Mouse (Mus musculus): ENCODE data around the gene Fgf16. TPM values are rescaled to one million over a fixed set of nuclear protein-coding genes. Genes with fewer than 3 reads are reported as not detected.
A peak's percentile ranks its signal among the peaks of the same experiment; 100 is the strongest.

Gene Fgf16
- total RNA-seq, 1 experiment = not detected

- in situ Hi-C loops (cut with MboI; ENCODE audit: low sequenced_read_pairs in 2 of 2, unreplicated experiment in 2 of 2) = no loop called here
- Histone ChIP-seq H3K4me1 (ENCODE audit: control insufficient read depth in 2 of 2, insufficient read depth in 2 of 2, low read length in 2 of 2, poor library complexity in 1 of 2) (no peaks in the 10 kb centered on the region), H3K9me3 (ENCODE audit: control insufficient read depth, insufficient read depth, low read depth, low read length) (no peaks in the 10 kb centered on the region), H3K9ac (ENCODE audit: insufficient read depth, low read depth, low read length, poor library complexity, severe bottlenecking) (no peak overlapping the region), H3K27ac (ENCODE audit: insufficient read depth, low read depth, low read length, poor library complexity, severe bottlenecking) (no peak overlapping the region), H3K4me3 (ENCODE audit: insufficient read depth in 1 of 2, low read depth in 1 of 2, low read length in 2 of 2, poor library complexity in 1 of 2, severe bottlenecking in 1 of 2) (no peak overlapping the region), H3K36me3 (ENCODE audit: control insufficient read depth, insufficient read depth, low read length, poor library complexity, severe bottlenecking) (no peaks in the 10 kb centered on the region)
- TF ChIP-seq ZNF384 (IDR thresholded peaks at IDR 0.05; ENCODE audit: low read depth, low read length) (no peak), HCFC1 (IDR thresholded peaks at IDR 0.05; ENCODE audit: borderline replicate concordance, insufficient read depth, low read length) (no peak), MAFK (IDR thresholded peaks at IDR 0.05; ENCODE audit: insufficient read depth, low read depth, low read length) (no peak)
- no peak for DNase-seq (ENCODE audit: low read depth, low spot score)
Observed at GRCm38 (mm10) chrX:105718943-105719342, 45.1 kb upstream of the Fgf16 start.

- TF ChIP-seq HCFC1 (IDR thresholded peaks at IDR 0.05; ENCODE audit: borderline replicate concordance, insufficient read depth, low read length) (no peak), CHD2 (IDR thresholded peaks at IDR 0.05; ENCODE audit: low read depth, low read length) (no peak), MAFK (IDR thresholded peaks at IDR 0.05; ENCODE audit: insufficient read depth, low read depth, low read length) (no peak), ZC3H11A (IDR thresholded peaks at IDR 0.05; ENCODE audit: borderline replicate concordance, low read depth, low read length) (no peak), ZNF384 (IDR thresholded peaks at IDR 0.05; ENCODE audit: low read depth, low read length) (no peak)
- no peak for DNase-seq (ENCODE audit: low read depth, low spot score)
- in situ Hi-C loops (cut with MboI; ENCODE audit: low sequenced_read_pairs in 2 of 2, unreplicated experiment in 2 of 2) = no loop called here
Observed at GRCm38 (mm10) chrX:105724174-105724573, 39.9 kb upstream of the Fgf16 start.

GRCm38 (mm10) chrX:105762847-105763527 is 1.1 kb upstream of the Fgf16 start:
- H3K9me3 ChIP-seq (ENCODE audit: control insufficient read depth, insufficient read depth, low read depth, low read length) = no peaks in the 10 kb centered on the region
- peak overlapping the region; percentile 58 to 66 for H3K4me3 ChIP-seq (ENCODE audit: insufficient read depth in 1 of 2, low read depth in 1 of 2, low read length in 2 of 2, poor library complexity in 1 of 2, severe bottlenecking in 1 of 2)
- H3K27ac ChIP-seq (ENCODE audit: insufficient read depth, low read depth, low read length, poor library complexity, severe bottlenecking) = no peak overlapping the region
- no peaks in the 10 kb centered on the region for H3K36me3 ChIP-seq (ENCODE audit: control insufficient read depth, insufficient read depth, low read length, poor library complexity, severe bottlenecking)
- DNase-seq (ENCODE audit: low read depth, low spot score) = no peak
- in situ Hi-C loops (cut with MboI; ENCODE audit: low sequenced_read_pairs in 2 of 2, unreplicated experiment in 2 of 2) = no loop called here
- no peak for TF ChIP-seq CHD2 (IDR thresholded peaks at IDR 0.05; ENCODE audit: low read depth, low read length)
- no peak for TF ChIP-seq MAFK (IDR thresholded peaks at IDR 0.05; ENCODE audit: insufficient read depth, low read depth, low read length)
- TF ChIP-seq HCFC1 (IDR thresholded peaks at IDR 0.05; ENCODE audit: borderline replicate concordance, insufficient read depth, low read length) = no peak
- no peak for TF ChIP-seq ZC3H11A (IDR thresholded peaks at IDR 0.05; ENCODE audit: borderline replicate concordance, low read depth, low read length)
- TF ChIP-seq ZNF384 (IDR thresholded peaks at IDR 0.05; ENCODE audit: low read depth, low read length) = no peak
- no peaks in the 10 kb centered on the region for H3K4me1 ChIP-seq (ENCODE audit: control insufficient read depth in 2 of 2, insufficient read depth in 2 of 2, low read length in 2 of 2, poor library complexity in 1 of 2)
- no peak overlapping the region; the same call in 1 of the 2 replicates for H3K9ac ChIP-seq (ENCODE audit: insufficient read depth, low read depth, low read length, poor library complexity, severe bottlenecking)

More at GRCm38 (mm10) chrX:105724174-105724573, 39.9 kb upstream of the Fgf16 start:
- H3K27ac ChIP-seq (ENCODE audit: insufficient read depth, low read depth, low read length, poor library complexity, severe bottlenecking) = no peak overlapping the region
- H3K9ac ChIP-seq (ENCODE audit: insufficient read depth, low read depth, low read length, poor library complexity, severe bottlenecking) = no peak overlapping the region
- H3K36me3 ChIP-seq (ENCODE audit: control insufficient read depth, insufficient read depth, low read length, poor library complexity, severe bottlenecking) = no peaks in the 10 kb centered on the region
- H3K4me1 ChIP-seq (ENCODE audit: control insufficient read depth in 2 of 2, insufficient read depth in 2 of 2, low read length in 2 of 2, poor library complexity in 1 of 2) = no peaks in the 10 kb centered on the region
- H3K4me3 ChIP-seq (ENCODE audit: insufficient read depth in 1 of 2, low read depth in 1 of 2, low read length in 2 of 2, poor library complexity in 1 of 2, severe bottlenecking in 1 of 2) = no peak overlapping the region
- no peaks in the 10 kb centered on the region for H3K9me3 ChIP-seq (ENCODE audit: control insufficient read depth, insufficient read depth, low read depth, low read length)

GRCm38 (mm10) chrX:105763612-105764011 is 467 bp upstream of the Fgf16 start:
- H3K4me3 ChIP-seq (ENCODE audit: insufficient read depth in 1 of 2, low read depth in 1 of 2, low read length in 2 of 2, poor library complexity in 1 of 2, severe bottlenecking in 1 of 2) = peak overlapping the region; percentile 58 to 66
- H3K9ac ChIP-seq (ENCODE audit: insufficient read depth, low read depth, low read length, poor library complexity, severe bottlenecking) = no peak overlapping the region
- in situ Hi-C loops (cut with MboI; ENCODE audit: low sequenced_read_pairs in 2 of 2, unreplicated experiment in 2 of 2) = no loop called here
- H3K9me3 ChIP-seq (ENCODE audit: control insufficient read depth, insufficient read depth, low read depth, low read length) = no peaks in the 10 kb centered on the region
- no peak for DNase-seq (ENCODE audit: low read depth, low spot score)
- H3K36me3 ChIP-seq (ENCODE audit: control insufficient read depth, insufficient read depth, low read length, poor library complexity, severe bottlenecking) = no peaks in the 10 kb centered on the region
- H3K4me1 ChIP-seq (ENCODE audit: control insufficient read depth in 2 of 2, insufficient read depth in 2 of 2, low read length in 2 of 2, poor library complexity in 1 of 2) = no peaks in the 10 kb centered on the region
- H3K27ac ChIP-seq (ENCODE audit: insufficient read depth, low read depth, low read length, poor library complexity, severe bottlenecking) = no peak overlapping the region
- TF ChIP-seq HCFC1 (IDR thresholded peaks at IDR 0.05; ENCODE audit: borderline replicate concordance, insufficient read depth, low read length) (no peak), ZNF384 (IDR thresholded peaks at IDR 0.05; ENCODE audit: low read depth, low read length) (no peak), ZC3H11A (IDR thresholded peaks at IDR 0.05; ENCODE audit: borderline replicate concordance, low read depth, low read length) (no peak), MAFK (IDR thresholded peaks at IDR 0.05; ENCODE audit: insufficient read depth, low read depth, low read length) (no peak)
